Mouse (Mus musculus) fat pad, adult 2 months (tissue): ENCODE measurements around the gene Il10.

ENCODE experiments used
- DNase-seq: peaks from one replicate; pipeline ENCODE4 v3.0.0-alpha.2; 2011; ENCODE audit warnings: low read depth, low spot score; ENCODE audit errors: extremely low read depth

Gene Il10

GRCm38 (mm10) chr1:131048121-131048863, 28.6 kb downstream of the Il10 start:
- DNase-seq, result no peak

GRCm38 (mm10) chr1:131048946-131049345, 29.3 kb downstream of the Il10 start:
- DNase-seq, result no peak

- no peak for DNase-seq
Observed at GRCm38 (mm10) chr1:131049361-131049806, 29.7 kb downstream of the Il10 start.

- DNase-seq, result no peak
Observed at GRCm38 (mm10) chr1:131050011-131050410, 30.4 kb downstream of the Il10 start.

GRCm38 (mm10) chr1:131050617-131051016, 31.0 kb downstream of the Il10 start:
- DNase-seq, result no peak

GRCm38 (mm10) chr1:131051073-131051472, 31.4 kb downstream of the Il10 start:
- DNase-seq, result no peak

GRCm38 (mm10) chr1:131053239-131053638, 33.6 kb downstream of the Il10 start:
- no peak for DNase-seq

- DNase-seq, result no peak
Observed at GRCm38 (mm10) chr1:131053656-131054055, 34.0 kb downstream of the Il10 start.

- DNase-seq, result no peak
Observed at GRCm38 (mm10) chr1:131054251-131054650, 34.6 kb downstream of the Il10 start.

- no peak for DNase-seq
Observed at GRCm38 (mm10) chr1:131058431-131058830, 38.8 kb downstream of the Il10 start.

GRCm38 (mm10) chr1:131059411-131059810, 39.8 kb downstream of the Il10 start:
- DNase-seq, result no peak

- no peak for DNase-seq
Observed at GRCm38 (mm10) chr1:131059841-131060240, 40.2 kb downstream of the Il10 start.

GRCm38 (mm10) chr1:131060290-131061253, 40.9 kb downstream of the Il10 start:
- no peak for DNase-seq

- no peak for DNase-seq
Observed at GRCm38 (mm10) chr1:131061740-131062254, 42.2 kb downstream of the Il10 start.

- DNase-seq, result no peak
Observed at GRCm38 (mm10) chr1:131062821-131063220, 43.2 kb downstream of the Il10 start.

- no peak for DNase-seq
Observed at GRCm38 (mm10) chr1:131064202-131064601, 44.6 kb downstream of the Il10 start.

GRCm38 (mm10) chr1:131068011-131068727, 48.5 kb downstream of the Il10 start:
- DNase-seq, result no peak

- DNase-seq, result no peak
Observed at GRCm38 (mm10) chr1:131069010-131069409, 49.4 kb downstream of the Il10 start.

- no peak for DNase-seq
Observed at GRCm38 (mm10) chr1:131072376-131072990, 52.8 kb downstream of the Il10 start.

- DNase-seq, result no peak
Observed at GRCm38 (mm10) chr1:131074524-131074938, 54.9 kb downstream of the Il10 start.
